Mouse (Mus musculus): ENCODE measurements around the gene Vangl2. TPM values are rescaled to one million over a fixed set of nuclear protein-coding genes. Genes with fewer than 3 reads are reported as not detected.
A peak's percentile ranks its signal among the peaks of the same experiment; 100 is the strongest.

The Vangl2 gene
- polyA plus RNA-seq, 1 experiment from 2014 or later, result 24.7 TPM

GRCm38 (mm10) chr1:172016031-172016430, 12.2 kb downstream of the Vangl2 start:
- Histone ChIP-seq H3K9ac (no peak overlapping the region), H3K4me2 (replicated peaks) (peak overlapping the region; percentile 21; the same call in 1 of the 2 replicates), H3K4me1 (peaks cover 58% of the 10 kb centered on the region), H3K9me3 (no peaks in the 10 kb centered on the region), H3K36me3 (peaks cover 31% of the 10 kb centered on the region), H3K27ac (peak overlapping the region; percentile 90), H3K4me3 (no peak overlapping the region), H3K27me3 (no peaks in the 10 kb centered on the region)
- 85% methylated on average over 8 of the region's 8 CpGs for WGBS
- no peak for ATAC-seq (ENCODE audit: insufficient number of reproducible peaks, insufficient read depth, low FRiP score, low TSS enrichment)

GRCm38 (mm10) chr1:172015312-172015939, 12.8 kb downstream of the Vangl2 start:
- Histone ChIP-seq H3K4me2 (replicated peaks) (no peak overlapping the region), H3K9ac (no peak overlapping the region), H3K9me3 (no peaks in the 10 kb centered on the region), H3K4me3 (no peak overlapping the region), H3K27me3 (no peaks in the 10 kb centered on the region), H3K36me3 (peaks cover 34% of the 10 kb centered on the region), H3K4me1 (peaks cover 56% of the 10 kb centered on the region), H3K27ac (peak overlapping the region; percentile 90)
- WGBS, result 68% methylated on average over 9 of the region's 9 CpGs
- no peak for ATAC-seq (ENCODE audit: insufficient number of reproducible peaks, insufficient read depth, low FRiP score, low TSS enrichment)

DNA sequence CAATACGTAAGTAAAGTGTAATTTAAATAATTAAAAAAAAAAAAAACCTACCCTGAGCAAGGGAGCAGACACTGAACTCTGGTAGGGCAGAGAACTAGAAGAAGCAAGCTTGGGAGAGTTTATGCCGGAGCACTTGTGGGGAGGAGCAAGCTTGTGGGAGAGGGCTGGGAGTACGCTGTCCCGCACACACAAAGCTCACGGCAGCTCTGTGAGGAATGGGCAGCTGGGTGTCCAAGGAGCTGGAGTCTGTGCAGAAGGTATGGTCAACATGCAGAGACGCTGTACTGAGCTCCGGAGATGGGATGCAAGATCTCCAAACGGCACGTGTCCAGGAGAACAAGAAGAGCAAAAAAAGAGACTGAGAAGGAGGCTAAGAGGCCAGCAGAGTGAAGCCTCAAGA, 13.5 kb downstream of the Vangl2 start:
- WGBS, result 75% methylated on average over 9 of the region's 9 CpGs
- Histone ChIP-seq H3K36me3 (peaks cover 38% of the 10 kb centered on the region), H3K27ac (no peak overlapping the region), H3K4me3 (no peak overlapping the region), H3K27me3 (no peaks in the 10 kb centered on the region), H3K9ac (no peak overlapping the region), H3K4me2 (replicated peaks) (no peak overlapping the region), H3K9me3 (no peaks in the 10 kb centered on the region), H3K4me1 (peaks cover 50% of the 10 kb centered on the region)
- no peak for ATAC-seq (ENCODE audit: insufficient number of reproducible peaks, insufficient read depth, low FRiP score, low TSS enrichment)

GRCm38 (mm10) chr1:172012030-172012429, 16.2 kb downstream of the Vangl2 start:
- Histone ChIP-seq H3K9me3 (no peaks in the 10 kb centered on the region), H3K4me3 (no peak overlapping the region), H3K4me1 (peaks cover 23% of the 10 kb centered on the region), H3K4me2 (replicated peaks) (no peak overlapping the region), H3K27ac (0 out of 2 replicates have a peak overlapping the region, but pooled peaks have one; percentile 41), H3K9ac (no peak overlapping the region), H3K27me3 (no peaks in the 10 kb centered on the region), H3K36me3 (peaks cover 62% of the 10 kb centered on the region)
- ATAC-seq (ENCODE audit: insufficient number of reproducible peaks, insufficient read depth, low FRiP score, low TSS enrichment), result no peak
- WGBS, result 24% methylated on average over 5 of the region's 5 CpGs

- Histone ChIP-seq H3K27ac (no peak overlapping the region), H3K36me3 (peaks cover 80% of the 10 kb centered on the region), H3K9me3 (no peaks in the 10 kb centered on the region), H3K4me1 (peaks cover 5% of the 10 kb centered on the region), H3K9ac (no peak overlapping the region), H3K4me2 (replicated peaks) (no peak overlapping the region), H3K27me3 (no peaks in the 10 kb centered on the region), H3K4me3 (no peak overlapping the region)
- WGBS, result 89% methylated on average over 20 of the region's 20 CpGs
- ATAC-seq (ENCODE audit: insufficient number of reproducible peaks, insufficient read depth, low FRiP score, low TSS enrichment), result no peak
Measured at GRCm38 (mm10) chr1:172010042-172010824, 18.0 kb downstream of the Vangl2 start.

GRCm38 (mm10) chr1:172009406-172009805, 18.8 kb downstream of the Vangl2 start:
- Histone ChIP-seq H3K4me1 (no peaks in the 10 kb centered on the region), H3K9ac (no peak overlapping the region), H3K27me3 (no peaks in the 10 kb centered on the region), H3K4me3 (no peak overlapping the region), H3K36me3 (peaks cover 85% of the 10 kb centered on the region), H3K4me2 (replicated peaks) (no peak overlapping the region), H3K9me3 (no peaks in the 10 kb centered on the region), H3K27ac (no peak overlapping the region)
- 96% methylated on average over 21 of the region's 21 CpGs for WGBS
- no peak for ATAC-seq (ENCODE audit: insufficient number of reproducible peaks, insufficient read depth, low FRiP score, low TSS enrichment)

GRCm38 (mm10) chr1:172008351-172008750, 19.9 kb downstream of the Vangl2 start:
- H3K9ac ChIP-seq, result no peak overlapping the region

GRCm38 (mm10) chr1:172007761-172008160, 20.5 kb downstream of the Vangl2 start:
- H3K4me1 ChIP-seq, result no peaks in the 10 kb centered on the region
- 95% methylated on average over 21 of the region's 21 CpGs for WGBS
- H3K4me2 ChIP-seq (replicated peaks), result no peak overlapping the region
- H3K4me3 ChIP-seq, result no peak overlapping the region
- H3K36me3 ChIP-seq, result peaks cover 95% of the 10 kb centered on the region
- no peaks in the 10 kb centered on the region for H3K9me3 ChIP-seq
- ATAC-seq (ENCODE audit: insufficient number of reproducible peaks, insufficient read depth, low FRiP score, low TSS enrichment), result no peak
- no peak overlapping the region for H3K27ac ChIP-seq
- H3K27me3 ChIP-seq, result no peaks in the 10 kb centered on the region
- H3K9ac ChIP-seq, result no peak overlapping the region

More at GRCm38 (mm10) chr1:172008351-172008750, 19.9 kb downstream of the Vangl2 start:
- H3K9me3 ChIP-seq, result no peaks in the 10 kb centered on the region
- ATAC-seq (ENCODE audit: insufficient number of reproducible peaks, insufficient read depth, low FRiP score, low TSS enrichment), result no peak
- H3K27me3 ChIP-seq, result no peaks in the 10 kb centered on the region
- no peak overlapping the region for H3K4me2 ChIP-seq (replicated peaks)
- no peak overlapping the region for H3K4me3 ChIP-seq
- WGBS, result 97% methylated on average over 9 of the region's 9 CpGs
- H3K36me3 ChIP-seq, result peaks cover 96% of the 10 kb centered on the region
- no peak overlapping the region for H3K27ac ChIP-seq
- H3K4me1 ChIP-seq, result no peaks in the 10 kb centered on the region

- Histone ChIP-seq H3K36me3 (peaks cover 45% of the 10 kb centered on the region), H3K27ac (peak overlapping the region; percentile 23; the same call in 1 of the 2 replicates), H3K4me2 (replicated peaks) (no peak overlapping the region), H3K27me3 (no peaks in the 10 kb centered on the region), H3K9me3 (no peaks in the 10 kb centered on the region), H3K9ac (no peak overlapping the region), H3K4me1 (no peaks in the 10 kb centered on the region), H3K4me3 (no peak overlapping the region)
- 30% methylated on average over 11 of the region's 12 CpGs for WGBS
- no peak for ATAC-seq (ENCODE audit: insufficient number of reproducible peaks, insufficient read depth, low FRiP score, low TSS enrichment)
Measured at GRCm38 (mm10) chr1:172001665-172002064, 26.6 kb downstream of the Vangl2 start.

DNA sequence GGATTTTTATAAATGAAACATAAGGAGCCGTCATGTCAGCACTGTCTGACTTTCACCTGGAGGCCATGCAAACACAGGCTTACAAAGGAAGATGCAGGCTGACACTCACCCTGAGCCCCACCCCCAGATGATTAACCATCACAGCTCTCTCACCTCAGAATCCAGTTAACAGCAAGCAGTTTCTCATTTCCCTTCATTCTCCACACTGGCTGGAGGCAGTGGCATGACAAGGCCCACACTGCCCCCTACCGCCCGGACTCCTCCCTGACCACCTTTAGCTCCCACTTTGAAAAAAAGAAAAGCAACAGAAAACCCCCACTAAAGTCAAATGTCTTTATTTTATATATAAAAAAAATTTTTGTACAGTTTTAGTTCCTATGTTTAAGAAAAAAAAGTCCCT, 27.6 kb downstream of the Vangl2 start:
- peak; percentile 42; the same call in 1 of the 2 replicates for ATAC-seq (ENCODE audit: insufficient number of reproducible peaks, insufficient read depth, low FRiP score, low TSS enrichment)
- Histone ChIP-seq H3K4me3 (no peak overlapping the region), H3K27ac (no peak overlapping the region), H3K27me3 (no peaks in the 10 kb centered on the region), H3K9ac (no peak overlapping the region), H3K4me2 (replicated peaks) (no peak overlapping the region), H3K4me1 (no peaks in the 10 kb centered on the region), H3K9me3 (no peaks in the 10 kb centered on the region), H3K36me3 (peaks cover 35% of the 10 kb centered on the region)
- 46% methylated on average over 3 of the region's 3 CpGs for WGBS

- 86% methylated on average over 13 of the region's 13 CpGs for WGBS
- no peak for ATAC-seq (ENCODE audit: insufficient number of reproducible peaks, insufficient read depth, low FRiP score, low TSS enrichment)
- no peak overlapping the region for H3K4me2 ChIP-seq (replicated peaks)
- H3K9me3 ChIP-seq, result no peaks in the 10 kb centered on the region
- H3K36me3 ChIP-seq, result peaks cover 19% of the 10 kb centered on the region
- no peak overlapping the region for H3K27ac ChIP-seq
- H3K4me1 ChIP-seq, result no peaks in the 10 kb centered on the region
- no peaks in the 10 kb centered on the region for H3K27me3 ChIP-seq
- no peak overlapping the region for H3K4me3 ChIP-seq
- H3K9ac ChIP-seq, result no peak overlapping the region
Measured at GRCm38 (mm10) chr1:171998820-171999597, 29.2 kb downstream of the Vangl2 start.
